Mouse (Mus musculus) CH12F3 (cell line): Measurements from ENCODE around the gene Syngr3.

Source experiments
- in situ Hi-C: fragments of 300-500 bp; cut with MboI; formaldehyde crosslinking; loops from 2 replicates; pipeline ENCODE4 v1.14.3; 2020; ENCODE audit warnings: low sequenced_read_pairs

Gene Syngr3

GRCm38 (mm10) chr17:24647493-24647892, 42.3 kb downstream of the Syngr3 start:
- in situ Hi-C loops: no loop called here

- in situ Hi-C loops: no loop called here
Measured at GRCm38 (mm10) chr17:24646381-24646780, 43.4 kb downstream of the Syngr3 start.

DNA sequence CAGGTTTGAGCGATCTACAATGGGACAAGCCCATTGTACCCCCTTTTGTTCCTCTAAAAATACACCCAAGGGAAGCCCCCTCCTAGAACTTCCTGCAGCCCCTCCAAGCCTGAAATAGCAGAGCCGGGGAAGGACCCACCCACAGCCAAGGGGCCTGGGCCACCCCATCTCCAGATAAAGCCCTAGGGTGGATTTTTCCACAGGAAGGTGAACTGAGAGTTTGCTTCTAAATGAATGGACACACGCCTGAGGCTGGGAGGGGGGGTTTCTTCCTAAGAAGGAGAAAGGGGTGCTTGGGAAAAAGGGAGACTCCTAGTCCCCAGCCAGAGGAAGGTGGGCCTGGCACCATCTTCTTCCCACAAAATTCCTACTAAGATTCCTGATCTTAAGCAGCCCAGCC, 43.8 kb downstream of the Syngr3 start:
- in situ Hi-C loops: no loop called here

GRCm38 (mm10) chr17:24644875-24645721, 44.7 kb downstream of the Syngr3 start:
- in situ Hi-C loops: no loop called here

DNA sequence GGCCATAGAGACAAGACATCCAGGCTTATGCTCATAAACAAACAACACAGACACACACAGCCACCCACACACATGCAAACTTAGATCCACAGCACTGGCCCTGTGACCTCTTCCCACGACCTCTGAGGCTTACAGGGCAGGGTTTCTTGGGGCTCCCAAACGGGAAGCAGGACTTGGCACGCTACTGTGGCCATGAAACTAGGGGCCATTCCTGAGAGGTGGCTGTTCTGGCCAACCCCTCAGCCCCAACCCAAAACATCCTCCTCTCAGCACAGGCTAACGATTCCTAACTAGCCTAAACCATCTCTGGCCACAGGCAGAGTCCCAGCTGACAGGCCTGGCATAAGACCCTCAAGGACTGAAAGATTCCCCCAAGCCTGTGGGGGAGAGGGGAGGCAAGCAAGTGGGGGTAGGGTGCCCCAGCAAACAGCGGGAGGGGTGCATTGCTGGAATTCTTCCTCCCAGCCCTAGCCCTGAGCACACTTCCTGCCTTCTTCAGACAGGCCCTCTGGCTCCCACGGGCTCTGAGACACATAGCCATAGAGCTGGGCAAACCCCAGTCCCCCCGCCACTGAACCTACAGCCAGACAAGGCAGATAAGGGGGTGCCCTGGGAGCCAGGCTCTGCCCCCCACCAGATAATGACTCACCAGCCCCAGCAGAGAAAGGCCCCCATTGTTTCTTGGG, 45.6 kb downstream of the Syngr3 start:
- in situ Hi-C loops: no loop called here

DNA sequence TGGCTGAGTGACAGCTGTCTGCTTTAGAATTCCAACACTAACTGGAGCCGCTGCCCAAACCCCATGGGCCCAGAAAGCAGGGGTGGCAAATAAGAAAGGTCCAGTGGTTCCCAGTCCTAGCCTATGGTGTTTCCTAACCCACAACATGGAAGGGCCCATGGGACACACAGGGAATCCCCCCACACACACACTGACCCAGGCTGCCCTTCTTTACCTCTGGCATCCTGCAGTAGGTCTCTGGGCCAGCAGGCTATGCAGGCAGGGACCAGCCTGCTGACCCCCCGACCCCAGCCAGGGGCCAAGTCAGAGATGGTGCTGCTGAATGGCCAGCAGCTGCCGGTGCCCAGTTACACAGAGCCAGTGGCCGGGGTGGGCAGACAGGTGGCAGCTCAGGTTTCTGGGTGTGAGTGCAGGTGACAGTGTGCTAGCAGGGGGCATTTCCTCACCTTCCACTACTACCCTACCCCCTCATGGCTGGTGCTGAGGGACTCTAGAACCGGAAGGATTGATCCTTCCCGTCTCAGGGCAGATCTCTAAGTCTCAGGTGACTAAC, 46.9 kb downstream of the Syngr3 start:
- in situ Hi-C loops: no loop called here

DNA sequence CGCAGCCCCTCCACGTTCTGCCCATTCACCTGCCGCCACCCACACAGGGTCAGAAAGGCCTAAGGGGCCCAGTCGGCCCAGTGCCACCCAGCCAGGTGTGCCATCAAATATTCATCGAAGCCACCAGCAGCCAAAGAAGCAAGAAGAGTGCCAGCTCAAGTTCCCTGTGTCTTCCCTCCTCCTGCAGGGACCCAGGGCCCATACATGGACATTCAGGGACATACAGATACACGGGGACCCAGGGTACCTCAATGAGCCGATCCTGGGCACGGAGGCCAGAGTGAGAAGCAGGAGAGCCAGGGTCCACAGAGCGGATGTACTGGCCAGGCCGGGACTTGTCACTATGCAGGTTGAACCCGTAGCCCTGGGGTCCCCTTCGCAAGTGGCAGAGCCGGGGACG, 47.8 kb downstream of the Syngr3 start:
- in situ Hi-C loops: no loop called here

- in situ Hi-C loops: no loop called here
Measured at GRCm38 (mm10) chr17:24640581-24640980, 49.2 kb downstream of the Syngr3 start.

DNA sequence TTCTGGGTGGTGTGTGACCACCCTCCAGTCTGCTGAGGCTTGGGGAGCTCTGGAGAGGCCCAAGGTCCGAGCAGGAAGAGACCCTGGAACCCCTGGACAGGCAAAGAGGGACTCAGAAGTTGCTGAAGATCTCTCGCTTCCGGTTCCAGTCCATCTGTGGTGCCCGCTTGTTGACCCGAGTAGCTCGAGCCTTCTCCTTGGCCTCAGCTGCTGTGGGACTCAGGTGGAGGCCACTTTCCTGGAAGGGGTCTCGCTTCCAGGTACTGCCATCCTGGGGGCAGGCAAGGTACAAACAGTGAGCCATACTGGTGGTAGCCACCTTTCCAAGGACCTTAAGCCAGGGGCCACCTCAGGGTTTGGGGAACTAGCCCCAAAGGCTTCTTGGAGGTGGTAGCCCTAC, 49.6 kb downstream of the Syngr3 start:
- in situ Hi-C loops: no loop called here

GRCm38 (mm10) chr17:24639571-24639988, 50.2 kb downstream of the Syngr3 start:
- in situ Hi-C loops: no loop called here

- in situ Hi-C loops: no loop called here
Measured at GRCm38 (mm10) chr17:24638840-24639239, 50.9 kb downstream of the Syngr3 start.

GRCm38 (mm10) chr17:24638214-24638613, 51.5 kb downstream of the Syngr3 start:
- in situ Hi-C loops: no loop called here

- in situ Hi-C loops: no loop called here
Measured at GRCm38 (mm10) chr17:24636781-24637481, 52.8 kb downstream of the Syngr3 start.

GRCm38 (mm10) chr17:24635694-24636093, 54.1 kb downstream of the Syngr3 start:
- in situ Hi-C loops: no loop called here
